Mouse (Mus musculus) lung, adult 2 months (tissue): Measurements from ENCODE around the gene Eya2.

Experiments
- CTCF ChIP-seq: fragments of 200-500 bp; IDR thresholded peaks from 2 replicates; pipeline ENCODE4 v1.5.1; 2011; ENCODE audit warnings: mild to moderate bottlenecking, low read length, control low read depth; ENCODE audit not compliant: insufficient read depth
- POLR2A ChIP-seq: fragments of 200-500 bp; IDR thresholded peaks from 2 replicates; pipeline ENCODE4 v1.6.1; 2011; ENCODE audit warnings: low read depth, mild to moderate bottlenecking, control low read depth, low read length, borderline replicate concordance; ENCODE audit errors: extremely low read depth

GRCm38 (mm10) chr2:165752704-165753103 is 157.9 kb downstream of the Eya2 start:
- TF ChIP-seq CTCF (no peak), POLR2A (no peak)
